Mouse (Mus musculus) G1E (cell line): ENCODE measurements around the gene Cep41.

Source experiments
- CTCF ChIP-seq: IDR thresholded peaks from 2 replicates; pipeline ENCODE4 v1.5.1; 2012; ENCODE audit warnings: low read depth, low read length, inconsistent platforms, mixed read lengths
- GATA1 ChIP-seq: IDR thresholded peaks from 2 replicates; pipeline ENCODE4 v1.6.1; 2012; ENCODE audit warnings: borderline replicate concordance, low read length, inconsistent platforms, mixed read lengths

DNA sequence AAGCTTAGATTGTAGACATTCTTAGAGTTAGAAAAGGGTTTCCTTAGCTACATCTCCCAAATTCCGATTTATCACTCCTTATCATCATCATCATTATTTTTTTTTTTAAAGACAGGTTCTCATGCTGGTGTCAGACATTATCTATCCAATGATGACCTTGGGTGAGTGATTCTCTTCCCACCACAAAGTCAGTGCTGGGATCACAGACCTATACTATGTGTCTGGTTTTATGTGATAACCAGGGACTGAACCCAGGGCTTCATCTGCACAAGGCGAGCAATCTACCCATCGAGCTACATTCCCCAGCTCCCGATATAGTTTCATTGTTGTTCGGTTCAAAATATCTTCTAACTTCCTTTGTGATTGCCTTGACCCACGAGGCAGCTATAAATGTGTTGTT is 19.9 kb upstream of the Cep41 start:
- no peak for TF ChIP-seq CTCF
- no peak for TF ChIP-seq GATA1
